Mouse (Mus musculus): ENCODE data around the gene Lcn5. TPM values are rescaled to one million over a fixed set of nuclear protein-coding genes. Genes with fewer than 3 reads are reported as not detected.

Gene Lcn5
- polyA plus RNA-seq, 1 experiment from 2014 or later = not detected

DNA sequence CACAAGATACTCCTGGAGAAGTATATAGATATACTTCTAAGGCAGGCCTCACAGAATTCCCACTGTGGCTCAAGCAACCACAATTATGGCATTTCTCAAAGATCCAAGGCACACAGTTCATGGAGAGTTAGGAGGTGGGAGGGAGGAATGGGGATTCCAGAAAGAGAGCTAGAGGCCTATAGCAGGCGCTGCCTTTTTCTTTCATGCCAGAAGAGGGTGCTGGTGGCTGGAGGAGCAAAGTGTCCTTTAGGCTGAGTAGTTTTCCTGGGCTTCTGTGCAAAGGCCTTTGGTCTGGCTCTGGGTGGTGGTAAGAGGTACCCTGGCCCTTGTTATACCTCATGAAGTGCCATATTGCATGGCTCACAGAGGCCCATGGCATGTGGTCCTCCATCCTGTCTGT is 23.7 kb upstream of the Lcn5 start:
- H3K27ac ChIP-seq (ENCODE audit: poor library complexity, severe bottlenecking) = no peak overlapping the region
- ATAC-seq (ENCODE audit: insufficient number of reproducible peaks, low FRiP score) = no peak
- no peaks in the 10 kb centered on the region for H3K36me3 ChIP-seq
- H3K9ac ChIP-seq = no peak overlapping the region
- H3K4me2 ChIP-seq = no peak overlapping the region
- WGBS = 43% methylated on average over 1 of the region's 1 CpGs
- no peaks in the 10 kb centered on the region for H3K27me3 ChIP-seq (replicated peaks)
- H3K4me1 ChIP-seq (replicated peaks) = no peaks in the 10 kb centered on the region
- no peaks in the 10 kb centered on the region for H3K9me3 ChIP-seq (replicated peaks)
- no peak overlapping the region for H3K4me3 ChIP-seq

DNA sequence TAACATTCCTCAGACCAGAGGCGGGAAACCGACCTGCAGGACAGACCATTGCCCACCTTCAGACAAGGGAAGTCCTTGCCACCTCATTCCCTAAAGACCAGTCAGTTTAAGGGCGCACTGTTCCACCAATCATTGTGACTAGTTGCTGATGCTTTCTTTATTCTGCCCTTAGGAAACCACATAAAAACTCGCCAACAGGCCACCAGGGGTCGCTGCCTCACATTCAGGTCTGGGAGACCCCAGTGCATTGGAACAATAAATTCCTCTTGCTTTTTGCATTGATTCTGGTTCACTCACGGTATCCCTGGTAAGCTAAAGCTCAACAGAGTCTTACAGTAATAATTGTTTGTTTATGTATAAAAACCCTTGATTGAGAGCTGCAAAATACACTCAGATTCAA is 17.9 kb upstream of the Lcn5 start:
- Histone ChIP-seq H3K9me3 (replicated peaks) (no peaks in the 10 kb centered on the region), H3K4me3 (no peak overlapping the region), H3K36me3 (no peaks in the 10 kb centered on the region), H3K27ac (ENCODE audit: poor library complexity, severe bottlenecking) (no peak overlapping the region), H3K4me2 (no peak overlapping the region), H3K27me3 (replicated peaks) (no peaks in the 10 kb centered on the region), H3K9ac (no peak overlapping the region), H3K4me1 (replicated peaks) (no peaks in the 10 kb centered on the region)
- WGBS = 13% methylated on average over 6 of the region's 6 CpGs
- ATAC-seq (ENCODE audit: insufficient number of reproducible peaks, low FRiP score) = no peak

DNA sequence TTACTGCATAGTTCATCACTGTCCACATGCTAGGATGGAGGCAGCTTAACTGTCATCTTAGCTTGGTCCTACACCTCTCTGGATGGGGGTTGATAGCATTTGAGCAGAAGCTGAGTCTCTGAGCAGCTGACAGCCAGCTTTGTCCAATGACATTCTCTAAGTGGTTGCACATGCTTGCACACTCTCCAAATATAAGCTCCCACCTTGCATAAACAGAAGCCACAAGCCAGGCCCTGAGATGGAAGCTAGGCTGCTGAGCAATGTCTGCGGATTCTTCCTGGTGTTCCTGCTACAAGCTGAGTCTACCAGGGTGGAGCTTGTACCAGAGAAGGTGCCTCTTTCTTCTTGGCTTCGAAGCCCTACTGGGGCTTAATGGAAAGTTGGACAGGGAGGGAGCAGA is 4.8 kb upstream of the Lcn5 start, which contains the start of gene Lcn8:
TSS of gene Lcn8 (plus strand) at position 219 of the 400 bp plus-strand sequence.
- Histone ChIP-seq H3K9ac (no peak within 1 kb of the TSS), H3K4me1 (replicated peaks) (no peaks in the 10 kb centered on the region), H3K4me2 (no peak within 1 kb of the TSS), H3K9me3 (replicated peaks) (no peaks in the 10 kb centered on the region), H3K36me3 (no peaks in the 10 kb centered on the region), H3K4me3 (no peak within 1 kb of the TSS), H3K27ac (ENCODE audit: poor library complexity, severe bottlenecking) (no peak within 1 kb of the TSS), H3K27me3 (replicated peaks) (peaks cover 26% of the 10 kb centered on the region)
- 86% methylated on average over 2 of the region's 2 CpGs for WGBS
- ATAC-seq (ENCODE audit: insufficient number of reproducible peaks, low FRiP score) = no peak

DNA sequence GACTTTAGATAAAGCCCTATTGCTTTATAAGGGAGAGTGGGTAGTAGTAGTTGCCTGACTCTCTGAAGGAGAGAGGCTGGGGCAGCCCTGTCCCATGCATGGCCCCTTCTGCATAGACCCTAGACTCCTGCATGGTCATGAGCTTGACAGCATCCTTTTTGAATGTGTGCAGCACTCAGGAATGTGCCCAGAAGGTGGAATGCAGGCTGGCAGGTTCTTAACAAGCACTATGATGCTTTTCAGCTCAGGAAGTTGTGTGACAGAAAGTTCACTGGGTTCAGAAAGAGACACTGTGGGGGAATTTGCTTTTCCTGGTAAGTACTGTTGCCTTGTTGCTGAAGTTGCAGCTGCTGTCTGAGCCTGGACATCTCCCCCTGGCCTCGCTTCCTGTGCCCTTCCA is 3.2 kb upstream of the Lcn5 start:
- ATAC-seq (ENCODE audit: insufficient number of reproducible peaks, low FRiP score) = no peak
- 63% methylated on average over 1 of the region's 1 CpGs for WGBS
- H3K4me1 ChIP-seq (replicated peaks) = no peaks in the 10 kb centered on the region
- no peak overlapping the region for H3K9ac ChIP-seq
- no peaks in the 10 kb centered on the region for H3K36me3 ChIP-seq
- no peak overlapping the region for H3K4me2 ChIP-seq
- no peaks in the 10 kb centered on the region for H3K9me3 ChIP-seq (replicated peaks)
- H3K27ac ChIP-seq (ENCODE audit: poor library complexity, severe bottlenecking) = no peak overlapping the region
- peaks cover 26% of the 10 kb centered on the region for H3K27me3 ChIP-seq (replicated peaks)
- no peak overlapping the region for H3K4me3 ChIP-seq

DNA sequence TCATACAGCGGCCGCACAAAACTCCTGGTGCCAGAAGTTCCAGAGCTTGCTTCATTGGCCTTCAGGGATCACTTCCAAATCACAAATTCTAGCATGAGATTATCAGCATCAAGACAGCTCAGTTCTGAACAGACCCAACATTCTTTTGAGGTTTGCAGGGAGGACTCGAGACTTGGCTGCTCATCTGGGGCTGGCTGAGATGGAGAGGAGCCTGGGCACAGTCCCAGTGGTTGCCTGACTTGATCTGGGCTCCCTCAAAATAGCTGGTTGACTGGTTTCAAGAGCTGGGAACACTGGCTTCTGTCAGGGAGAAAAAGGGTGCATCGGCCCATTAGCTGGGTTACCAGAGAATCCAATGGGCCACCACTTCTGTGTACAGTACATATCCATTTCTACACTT is 1.1 kb upstream of the Lcn5 start:
- H3K4me1 ChIP-seq (replicated peaks) = no peaks in the 10 kb centered on the region
- no peak overlapping the region for H3K4me2 ChIP-seq
- WGBS = 78% methylated on average over 4 of the region's 4 CpGs
- H3K36me3 ChIP-seq = no peaks in the 10 kb centered on the region
- peaks cover 26% of the 10 kb centered on the region for H3K27me3 ChIP-seq (replicated peaks)
- no peak overlapping the region for H3K27ac ChIP-seq (ENCODE audit: poor library complexity, severe bottlenecking)
- ATAC-seq (ENCODE audit: insufficient number of reproducible peaks, low FRiP score) = no peak
- no peaks in the 10 kb centered on the region for H3K9me3 ChIP-seq (replicated peaks)
- no peak overlapping the region for H3K4me3 ChIP-seq
- no peak overlapping the region for H3K9ac ChIP-seq

DNA sequence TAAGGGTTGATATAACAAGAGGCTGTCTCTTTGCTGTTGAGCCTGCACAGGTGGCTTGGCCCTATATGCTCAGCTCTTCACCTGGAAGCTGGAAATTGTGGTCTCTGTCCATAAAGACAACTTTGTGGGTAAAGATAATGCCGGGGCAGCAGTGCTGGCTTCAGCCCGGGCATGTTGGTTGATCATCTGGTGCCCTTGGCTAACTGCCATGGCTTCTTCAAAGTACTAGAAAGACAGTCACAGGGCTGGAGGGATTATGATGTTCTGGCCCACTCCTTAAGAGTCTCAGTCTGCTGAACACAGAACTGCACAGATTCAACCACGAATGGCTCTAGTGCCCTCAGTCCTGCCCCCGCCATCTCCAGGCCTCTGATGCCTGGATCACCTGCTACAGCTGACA is 506 bp upstream of the Lcn5 start:
- H3K4me2 ChIP-seq = no peak overlapping the region
- H3K27ac ChIP-seq (ENCODE audit: poor library complexity, severe bottlenecking) = no peak overlapping the region
- peaks cover 26% of the 10 kb centered on the region for H3K27me3 ChIP-seq (replicated peaks)
- no peak for ATAC-seq (ENCODE audit: insufficient number of reproducible peaks, low FRiP score)
- H3K4me1 ChIP-seq (replicated peaks) = no peaks in the 10 kb centered on the region
- H3K9ac ChIP-seq = no peak overlapping the region
- no peaks in the 10 kb centered on the region for H3K36me3 ChIP-seq
- no peak overlapping the region for H3K4me3 ChIP-seq
- 72% methylated on average over 4 of the region's 4 CpGs for WGBS
- H3K9me3 ChIP-seq (replicated peaks) = no peaks in the 10 kb centered on the region

DNA sequence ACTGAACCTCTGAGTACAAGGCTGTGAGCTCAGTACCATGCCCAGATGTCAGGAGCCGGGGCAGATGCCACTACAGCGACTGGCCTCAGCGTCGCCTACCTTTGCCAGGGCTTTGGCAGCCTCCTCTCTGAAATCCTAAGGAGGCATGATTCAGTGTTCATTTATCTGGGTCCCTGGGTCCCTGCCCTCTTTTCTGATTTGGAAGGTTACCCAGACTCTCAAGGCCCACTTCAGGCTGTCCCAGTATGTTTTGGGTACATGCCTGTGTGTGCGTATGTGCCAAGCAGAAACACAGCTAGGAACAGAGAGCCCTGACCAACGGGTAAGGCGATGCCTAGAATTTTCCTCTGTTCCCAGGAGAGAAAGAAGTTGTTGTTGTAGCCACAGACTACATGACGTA is 2.5 kb downstream of the Lcn5 start:
- 79% methylated on average over 8 of the region's 8 CpGs for WGBS
- ATAC-seq (ENCODE audit: insufficient number of reproducible peaks, low FRiP score) = no peak
- Histone ChIP-seq H3K27ac (ENCODE audit: poor library complexity, severe bottlenecking) (no peak overlapping the region), H3K9me3 (replicated peaks) (no peaks in the 10 kb centered on the region), H3K9ac (no peak overlapping the region), H3K4me3 (no peak overlapping the region), H3K36me3 (no peaks in the 10 kb centered on the region), H3K27me3 (replicated peaks) (peaks cover 10% of the 10 kb centered on the region), H3K4me1 (replicated peaks) (no peaks in the 10 kb centered on the region), H3K4me2 (no peak overlapping the region)

DNA sequence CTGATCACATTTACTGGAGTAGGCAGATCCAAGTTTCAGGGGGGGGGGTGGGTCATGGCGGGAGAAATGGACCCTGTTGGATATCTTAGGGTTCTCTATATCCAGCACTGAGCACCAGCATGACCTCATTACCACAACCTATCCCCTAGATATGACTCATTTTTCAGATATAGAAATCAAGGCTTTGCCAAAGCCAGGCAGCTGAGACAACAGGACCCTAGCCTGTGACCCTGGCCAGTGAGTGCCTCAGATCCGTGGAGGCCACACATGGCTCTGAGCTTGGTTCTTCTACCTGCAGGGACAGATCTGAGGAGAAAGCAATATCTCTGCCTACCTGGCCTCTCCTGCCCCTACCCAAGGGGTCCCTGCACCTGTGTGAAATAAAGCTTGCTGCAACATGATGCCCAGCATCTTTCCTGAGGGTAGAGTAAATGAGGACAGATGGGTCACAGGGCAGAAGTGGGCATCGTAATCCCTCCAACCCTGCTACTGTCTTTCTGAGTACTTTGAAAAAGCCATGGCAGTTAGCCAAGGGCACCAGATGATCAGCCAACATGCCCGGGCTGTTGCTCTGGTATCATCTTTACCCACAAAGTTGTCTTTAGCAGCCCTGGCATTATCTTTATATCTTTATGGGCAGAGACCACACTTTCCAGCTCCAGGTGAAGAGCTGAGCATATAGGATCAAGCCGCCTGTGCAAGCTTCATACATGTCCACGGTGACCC is 3.7 kb downstream of the Lcn5 start:
- no peak for ATAC-seq (ENCODE audit: insufficient number of reproducible peaks, low FRiP score)
- Histone ChIP-seq H3K36me3 (no peaks in the 10 kb centered on the region), H3K4me1 (replicated peaks) (no peaks in the 10 kb centered on the region), H3K9ac (no peak overlapping the region), H3K27ac (ENCODE audit: poor library complexity, severe bottlenecking) (no peak overlapping the region), H3K27me3 (replicated peaks) (no peaks in the 10 kb centered on the region), H3K4me2 (no peak overlapping the region), H3K9me3 (replicated peaks) (no peaks in the 10 kb centered on the region), H3K4me3 (no peak overlapping the region)
- 73% methylated on average over 6 of the region's 6 CpGs for WGBS

DNA sequence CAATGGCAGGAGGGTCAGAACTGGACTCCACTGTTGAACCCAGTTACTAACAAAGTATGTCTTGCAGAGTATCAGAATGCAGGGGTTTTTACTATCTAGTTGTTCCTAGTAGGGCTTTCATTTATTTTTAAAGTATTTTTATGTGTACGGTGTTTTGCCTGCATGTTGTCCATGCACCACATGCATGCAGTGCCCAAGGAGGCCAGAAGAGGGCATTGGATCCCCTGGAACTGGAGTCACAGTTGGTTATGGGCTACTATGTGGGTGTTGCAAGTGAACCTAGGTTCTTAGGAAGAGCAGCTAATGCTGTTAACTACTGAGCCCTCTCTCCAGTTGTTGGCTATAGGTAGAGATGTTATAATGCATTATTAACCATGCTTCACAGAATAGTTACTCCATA is 5.8 kb downstream of the Lcn5 start:
- no peak overlapping the region for H3K4me2 ChIP-seq
- H3K27me3 ChIP-seq (replicated peaks) = no peaks in the 10 kb centered on the region
- no peaks in the 10 kb centered on the region for H3K4me1 ChIP-seq (replicated peaks)
- H3K27ac ChIP-seq (ENCODE audit: poor library complexity, severe bottlenecking) = no peak overlapping the region
- H3K9ac ChIP-seq = no peak overlapping the region
- ATAC-seq (ENCODE audit: insufficient number of reproducible peaks, low FRiP score) = no peak
- H3K9me3 ChIP-seq (replicated peaks) = no peaks in the 10 kb centered on the region
- no peak overlapping the region for H3K4me3 ChIP-seq
- WGBS = 59% methylated on average over 1 of the region's 1 CpGs
- H3K36me3 ChIP-seq = no peaks in the 10 kb centered on the region

DNA sequence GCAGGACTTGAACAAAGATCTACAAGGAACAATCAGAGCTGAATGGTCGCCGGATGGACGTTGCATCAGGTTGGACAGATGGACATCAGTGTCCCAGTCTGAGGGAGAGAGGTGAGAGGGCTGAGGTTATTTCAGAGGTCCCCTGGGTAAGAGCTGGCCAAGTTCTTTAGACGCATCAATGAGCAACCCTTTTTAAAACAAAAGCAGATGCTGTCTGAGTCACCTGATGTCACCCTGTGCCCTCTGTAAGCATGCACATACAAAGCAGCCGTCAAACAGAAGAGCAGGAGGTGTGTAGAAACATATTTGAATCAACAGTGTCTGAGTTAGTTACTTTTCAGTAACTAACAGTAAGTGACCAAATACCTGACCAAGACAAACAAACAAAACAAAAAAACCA is 6.4 kb downstream of the Lcn5 start:
- Histone ChIP-seq H3K4me2 (no peak overlapping the region), H3K4me3 (no peak overlapping the region), H3K9ac (no peak overlapping the region), H3K27me3 (replicated peaks) (no peaks in the 10 kb centered on the region), H3K27ac (ENCODE audit: poor library complexity, severe bottlenecking) (no peak overlapping the region), H3K9me3 (replicated peaks) (no peaks in the 10 kb centered on the region), H3K4me1 (replicated peaks) (no peaks in the 10 kb centered on the region), H3K36me3 (no peaks in the 10 kb centered on the region)
- no peak for ATAC-seq (ENCODE audit: insufficient number of reproducible peaks, low FRiP score)
- 80% methylated on average over 5 of the region's 5 CpGs for WGBS

DNA sequence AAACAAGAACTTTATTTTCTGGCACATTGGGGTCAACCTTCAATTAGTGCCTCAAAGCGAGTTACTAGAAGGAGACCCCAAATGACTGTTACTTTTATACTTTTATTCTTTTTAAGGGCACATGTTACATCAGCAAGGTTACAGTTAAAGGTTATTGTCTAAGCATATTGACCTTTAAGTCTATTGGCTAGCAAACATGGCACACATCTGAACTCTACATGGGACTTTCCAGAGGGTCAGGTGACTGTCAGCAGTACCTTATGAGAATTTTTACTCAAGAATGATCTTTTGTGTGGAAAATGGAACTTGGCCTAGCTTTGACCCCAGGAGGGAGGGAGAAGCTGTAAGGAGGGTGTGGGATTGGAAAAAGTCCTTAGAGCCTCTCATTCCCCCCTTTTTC is 8.8 kb downstream of the Lcn5 start:
- no peak for ATAC-seq (ENCODE audit: insufficient number of reproducible peaks, low FRiP score)
- WGBS = 53% methylated on average over 1 of the region's 1 CpGs
- H3K27ac ChIP-seq (ENCODE audit: poor library complexity, severe bottlenecking) = no peak overlapping the region

DNA sequence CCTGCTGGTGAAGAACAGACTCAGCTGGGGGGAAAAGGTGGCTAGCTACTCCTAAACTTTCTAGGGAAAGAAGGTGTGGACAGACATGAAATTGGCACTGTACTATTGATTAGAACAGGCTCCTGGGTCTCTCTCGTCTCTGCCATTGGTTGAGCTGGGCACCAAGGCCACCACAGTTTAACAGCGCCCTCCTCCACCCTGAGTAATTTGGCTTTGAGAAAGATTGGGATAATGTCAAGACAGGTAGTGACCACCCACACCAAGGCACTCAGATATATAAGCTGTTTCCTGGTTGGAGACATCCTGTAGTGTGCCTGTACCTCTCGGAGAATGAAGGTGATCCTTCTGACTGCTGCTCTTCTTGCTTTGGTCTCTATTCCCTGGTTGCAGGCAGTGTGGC is 18.7 kb downstream of the Lcn5 start, which contains the start of gene Lcn6:
TSS of gene Lcn6 (plus strand) at position 301 of the 400 bp plus-strand sequence.
- WGBS = 80% methylated on average over 3 of the region's 3 CpGs
- no peak within 1 kb of the TSS for H3K9ac ChIP-seq
- no peaks in the 10 kb centered on the region for H3K9me3 ChIP-seq (replicated peaks)
- ATAC-seq (ENCODE audit: insufficient number of reproducible peaks, low FRiP score) = no peak
- no peaks in the 10 kb centered on the region for H3K4me1 ChIP-seq (replicated peaks)
- no peak within 1 kb of the TSS for H3K4me2 ChIP-seq
- H3K27me3 ChIP-seq (replicated peaks) = no peaks in the 10 kb centered on the region; the same call in 1 of the 2 replicates
- no peak within 1 kb of the TSS for H3K27ac ChIP-seq (ENCODE audit: poor library complexity, severe bottlenecking)
- H3K36me3 ChIP-seq = no peaks in the 10 kb centered on the region
- no peak within 1 kb of the TSS for H3K4me3 ChIP-seq

More for the DNA sequence above, 8.8 kb downstream of the Lcn5 start:
- Histone ChIP-seq H3K4me3 (no peak overlapping the region), H3K4me2 (no peak overlapping the region), H3K36me3 (no peaks in the 10 kb centered on the region), H3K9me3 (replicated peaks) (no peaks in the 10 kb centered on the region), H3K4me1 (replicated peaks) (no peaks in the 10 kb centered on the region), H3K27me3 (replicated peaks) (no peaks in the 10 kb centered on the region), H3K9ac (no peak overlapping the region)
